Mouse (Mus musculus) G1E (cell line): ENCODE results near the gene Sim2.

ENCODE experiments used
- CTCF ChIP-seq: IDR thresholded peaks from 2 replicates; pipeline ENCODE4 v1.5.1; 2012; ENCODE audit warnings: low read depth, low read length, inconsistent platforms, mixed read lengths
- GATA2 ChIP-seq: IDR thresholded peaks from 2 replicates; pipeline ENCODE4 v1.6.1; 2012; ENCODE audit warnings: low read depth, low read length, inconsistent platforms, borderline replicate concordance
- POLR2AphosphoS5 ChIP-seq: IDR thresholded peaks from 2 replicates; pipeline ENCODE4 v1.6.1; 2012; ENCODE audit warnings: low read depth, low read length, inconsistent platforms; ENCODE audit not compliant: insufficient replicate concordance

DNA sequence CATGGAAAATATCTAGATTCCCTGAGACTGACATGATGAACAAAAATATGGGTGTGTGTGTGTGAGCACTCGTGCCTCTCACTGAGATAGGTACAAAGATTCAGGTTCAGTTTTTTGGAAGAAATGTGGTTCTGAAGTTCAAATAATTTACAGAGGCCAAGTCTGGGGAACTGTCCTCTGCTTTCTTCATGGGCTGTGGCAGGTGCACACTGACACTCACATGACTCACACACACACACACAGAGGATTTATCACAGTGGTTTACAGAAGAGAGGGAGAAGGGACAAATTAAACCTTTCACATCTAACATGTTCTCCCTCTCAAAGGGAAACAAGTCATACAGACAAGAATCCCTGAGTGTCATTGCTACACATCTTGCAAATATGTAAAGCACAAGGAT is 88.6 kb downstream of the Sim2 start:
- TF ChIP-seq GATA2 (no peak), CTCF (no peak), POLR2AphosphoS5 (no peak)
